Mouse (Mus musculus) midbrain, postnatal 0 days (tissue): ENCODE measurements around the gene Dcaf11. TPM values are rescaled to one million over a fixed set of nuclear protein-coding genes. Genes with fewer than 3 reads are reported as not detected.

Source experiments
- ATAC-seq: fragments of 200-750 bp; cut with Nextera tagmentation; 2 replicates; pipeline ENCODE4 v1.8.0; 2017; ENCODE audit warnings: moderate number of reproducible peaks, mild to moderate bottlenecking, moderate TSS enrichment, moderate library complexity; ENCODE audit not compliant: low FRiP score
- DNase-seq: peaks from one replicate; pipeline ENCODE4 v3.0.0-alpha.2; 2015; ENCODE audit warnings: low spot score
- H3K27ac ChIP-seq: fragments of 300-500 bp; sonication (generic); 2 replicates; pipeline ENCODE4 v1.5.1; 2014; ENCODE audit warnings: low read depth, mild to moderate bottlenecking, low read length, mixed read lengths
- H3K27me3 ChIP-seq: fragments of 300-500 bp; sonication (generic); 2 replicates; pipeline ENCODE4 v1.6.1; 2014; ENCODE audit warnings: low read length, control low read depth, mixed read lengths; ENCODE audit not compliant: insufficient read depth
- H3K36me3 ChIP-seq: fragments of 300-500 bp; sonication (generic); 2 replicates; pipeline ENCODE4 v1.6.1; 2014; ENCODE audit warnings: low read length, control low read depth, mixed read lengths; ENCODE audit not compliant: insufficient read depth
- H3K4me1 ChIP-seq: fragments of 300-500 bp; sonication (generic); 2 replicates; pipeline ENCODE4 v1.6.1; 2014; ENCODE audit warnings: mild to moderate bottlenecking, control low read depth, antibody characterized with exemption, low read length, mixed read lengths; ENCODE audit not compliant: insufficient read depth
- H3K4me2 ChIP-seq: fragments of 300-500 bp; sonication (generic); 2 replicates; pipeline ENCODE4 v1.6.1; 2014; ENCODE audit warnings: low read depth, mild to moderate bottlenecking, low read length, mixed read lengths; ENCODE audit not compliant: poor library complexity, severe bottlenecking
- H3K4me3 ChIP-seq: fragments of 300-500 bp; sonication (generic); 2 replicates; pipeline ENCODE4 v1.5.1; 2014; ENCODE audit warnings: low read depth, mild to moderate bottlenecking, low read length, moderate library complexity
- H3K9ac ChIP-seq: fragments of 300-500 bp; sonication (generic); replicated peaks from 2 replicates; pipeline ENCODE4 v1.6.1; 2014; ENCODE audit warnings: mild to moderate bottlenecking, low read length, moderate library complexity, mixed read lengths; ENCODE audit not compliant: poor library complexity, severe bottlenecking
- H3K9me3 ChIP-seq: fragments of 300-500 bp; sonication (generic); 2 replicates; pipeline ENCODE4 v1.6.1; 2016; ENCODE audit warnings: low read length, control low read depth
- CTCF ChIP-seq: IDR thresholded peaks from 2 replicates; pipeline ENCODE4 v1.5.1; 2016; ENCODE audit warnings: antibody characterized with exemption, mild to moderate bottlenecking
- WGBS: fragments of 180-500 bp; shearing (Covaris S2); extraction: QIAGEN DNeasy Blood & Tissue Kit; methylation state at CpG from one replicate; pipeline ENCODE4 v1.1.7; 2014; 5-methylcytosine and 5-hydroxymethylcytosine counted together
- polyA plus RNA-seq: library from polyadenylated mRNA; unstranded; fragments of >200 nt; fragmentation: Nextera tagmentation; extraction: Ambion mirVana; gene quantifications from 2 replicates; pipeline ENCODE4 v1.2.1, GENCODE M21; 2015
- total RNA-seq: library from RNA; depleted of rRNA; stranded (reverse); fragments of >200 nt; gene quantifications from 2 replicates; pipeline ENCODE4 v1.2.3, GENCODE M21; 2014

Gene Dcaf11
- total and polyA plus RNA-seq, 2 experiments from 2014 or later: 98.3 to 102 TPM

GRCm38 (mm10) chr14:55589771-55590448, 30.1 kb downstream of the Dcaf11 start:
- no peak for TF ChIP-seq CTCF
- Histone ChIP-seq H3K36me3 (peaks cover 17% of the 10 kb centered on the region), H3K4me2 (peak overlapping the region; percentile 94), H3K4me1 (peaks cover 9% of the 10 kb centered on the region; the same call in 1 of the 2 replicates), H3K9me3 (no peaks in the 10 kb centered on the region), H3K27ac (0 out of 2 replicates have a peak overlapping the region, but pooled peaks have one; percentile 84), H3K4me3 (peak overlapping the region; percentile 80), H3K27me3 (no peaks in the 10 kb centered on the region), H3K9ac (peak overlapping the region; percentile 83)
- DNase-seq: no peak
- 89% methylated on average over 11 of the region's 11 CpGs for WGBS
- no peak for ATAC-seq

- WGBS: 1% methylated on average over 22 of the region's 22 CpGs
- Histone ChIP-seq H3K4me1 (peaks cover 9% of the 10 kb centered on the region; the same call in 1 of the 2 replicates), H3K9me3 (no peaks in the 10 kb centered on the region), H3K36me3 (peaks cover 27% of the 10 kb centered on the region), H3K9ac (peak within 1 kb of the TSS; percentile 83), H3K4me3 (peak within 1 kb of the TSS; percentile 80), H3K4me2 (peak within 1 kb of the TSS; percentile 94), H3K27ac (peak within 1 kb of the TSS; percentile 84), H3K27me3 (no peaks in the 10 kb centered on the region)
- TF ChIP-seq CTCF: peak; percentile 25; the same call in 1 of the 2 replicates
- peak; percentile 94 for ATAC-seq
- DNase-seq: peak; percentile 98
Observed at GRCm38 (mm10) chr14:55590748-55591330, 31.0 kb downstream of the Dcaf11 start, which contains the start of gene Psme2. TSS of gene Psme2 (minus strand) at chr14:55591113.

GRCm38 (mm10) chr14:55591331-55591891, 31.6 kb downstream of the Dcaf11 start, which contains the start of gene Rnf31:
TSS of gene Rnf31 (plus strand) at chr14:55591708.
- H3K4me3 ChIP-seq: peak within 1 kb of the TSS; percentile 80
- peak within 1 kb of the TSS; percentile 84 for H3K27ac ChIP-seq
- 0% methylated on average over 33 of the region's 33 CpGs for WGBS
- H3K4me1 ChIP-seq: peaks cover 9% of the 10 kb centered on the region; the same call in 1 of the 2 replicates
- H3K4me2 ChIP-seq: peak within 1 kb of the TSS; percentile 94
- H3K36me3 ChIP-seq: peaks cover 32% of the 10 kb centered on the region
- ATAC-seq (peak; percentile 92), DNase-seq (peak; percentile 96)
- no peaks in the 10 kb centered on the region for H3K27me3 ChIP-seq
- peak within 1 kb of the TSS; percentile 83 for H3K9ac ChIP-seq
- no peaks in the 10 kb centered on the region for H3K9me3 ChIP-seq
- TF ChIP-seq CTCF: no peak

GRCm38 (mm10) chr14:55592226-55592625, 32.4 kb downstream of the Dcaf11 start:
- Histone ChIP-seq H3K27me3 (no peaks in the 10 kb centered on the region), H3K27ac (peak overlapping the region; percentile 84), H3K4me2 (peak overlapping the region; percentile 94), H3K4me1 (peaks cover 9% of the 10 kb centered on the region; the same call in 1 of the 2 replicates), H3K36me3 (peaks cover 40% of the 10 kb centered on the region), H3K9ac (peak overlapping the region; percentile 83), H3K4me3 (peak overlapping the region; percentile 80), H3K9me3 (no peaks in the 10 kb centered on the region)
- TF ChIP-seq CTCF: no peak
- no peak for ATAC-seq
- WGBS: 7% methylated on average over 16 of the region's 16 CpGs
- no peak for DNase-seq

GRCm38 (mm10) chr14:55596036-55596690, 36.4 kb downstream of the Dcaf11 start:
- ATAC-seq (no peak), DNase-seq (peak; percentile 55)
- Histone ChIP-seq H3K4me2 (no peak overlapping the region), H3K4me1 (peaks cover 9% of the 10 kb centered on the region; the same call in 1 of the 2 replicates), H3K4me3 (no peak overlapping the region), H3K27me3 (no peaks in the 10 kb centered on the region), H3K9ac (no peak overlapping the region), H3K9me3 (no peaks in the 10 kb centered on the region), H3K36me3 (peaks cover 58% of the 10 kb centered on the region), H3K27ac (no peak overlapping the region)
- no peak for TF ChIP-seq CTCF
- 64% methylated on average over 13 of the region's 13 CpGs for WGBS
